Mouse (Mus musculus): ENCODE measurements around the gene Zfp579. TPM values are rescaled to one million over a fixed set of nuclear protein-coding genes. Genes with fewer than 3 reads are reported as not detected.
"Not testable (repeated sequence)": the region's sequence is repeated elsewhere in the genome, so short reads cannot be mapped to it uniquely, and the experiment has no call there.

The Zfp579 gene
- total and polyA plus RNA-seq, 3 experiments: 0.54 to 3.6 TPM; not detected in 1

DNA sequence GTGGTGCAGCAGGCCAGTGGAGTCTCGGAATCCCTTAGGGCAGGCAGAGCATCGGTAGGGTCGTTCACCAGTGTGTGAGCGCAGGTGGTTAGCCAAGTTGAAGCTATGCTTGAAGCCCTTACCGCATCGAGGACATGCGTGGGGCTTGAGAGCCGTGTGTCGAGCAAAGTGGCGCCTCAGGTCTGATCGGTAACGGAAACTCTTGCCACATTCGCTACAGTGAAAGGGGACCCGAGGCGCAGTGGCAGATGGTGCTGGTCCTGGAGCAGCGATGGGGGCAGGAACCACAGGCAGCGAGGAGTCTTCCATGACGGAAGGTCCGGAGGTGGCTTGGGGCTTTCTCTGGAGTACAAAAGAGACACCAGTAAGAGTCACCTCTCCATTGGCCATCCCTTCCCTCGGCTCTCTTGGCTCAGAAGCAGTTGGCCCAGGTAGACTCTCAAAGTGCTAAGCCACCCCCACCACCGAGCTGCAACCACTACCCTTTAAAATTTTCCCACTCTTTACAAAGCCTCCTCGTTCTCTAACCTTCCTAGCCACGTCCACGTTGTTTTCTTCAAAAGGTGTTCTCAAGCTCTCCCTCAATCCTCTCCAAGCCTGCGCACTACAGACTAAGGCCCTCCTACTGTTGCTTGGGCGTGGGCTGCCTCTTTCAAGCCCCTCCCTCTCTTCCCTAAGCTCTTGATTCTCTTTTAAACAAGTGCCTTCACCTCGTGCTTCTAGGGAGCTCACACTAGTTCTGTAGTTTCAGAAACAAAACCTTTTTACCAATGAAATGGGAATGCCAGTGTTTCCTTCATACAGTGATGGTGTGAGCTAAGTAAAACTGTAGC lies 16.9 kb upstream of the Zfp579 start:
- peaks cover 0 to 9% of the 10 kb centered on the region in 2 experiments; a peak in 3 of 4 replicates for H3K36me3 ChIP-seq (ENCODE audit: control insufficient read depth in 1 of 2, insufficient read depth in 2 of 2, low read length in 2 of 2)
- no peaks in the 10 kb centered on the region for H3K9me3 ChIP-seq (replicated peaks; ENCODE audit: insufficient read depth, low read length)
- no peak overlapping the region for H3K27ac ChIP-seq (ENCODE audit: control insufficient read depth, low read depth, low read length)
- peaks cover 2% of the 10 kb centered on the region for H3K79me2 ChIP-seq (ENCODE audit: control insufficient read depth, insufficient read depth, low read length, poor library complexity)
- TF ChIP-seq SIN3A (IDR thresholded peaks at IDR 0.05; ENCODE audit: low read length) (no peak), GABPA (IDR thresholded peaks at IDR 0.05; ENCODE audit: low read depth, low read length) (no peak), UBTF (IDR thresholded peaks at IDR 0.05; ENCODE audit: borderline replicate concordance, insufficient read depth, low read depth, low read length) (no peak), GATA1 (IDR thresholded peaks at IDR 0.05; ENCODE audit: low read depth, low read length) (no peak), TBP (IDR thresholded peaks at IDR 0.05; ENCODE audit: low read depth, low read length) (no peak), USF2 (IDR thresholded peaks at IDR 0.05; ENCODE audit: borderline replicate concordance in 1 of 2, insufficient read depth in 1 of 2, low read depth in 1 of 2, low read length in 2 of 2) (no peak), TCF12 (IDR thresholded peaks at IDR 0.05; ENCODE audit: low read depth, low read length) (no peak), JUND (IDR thresholded peaks at IDR 0.05; ENCODE audit: low read depth, low read length) (no peak), POLR2A (IDR thresholded peaks at IDR 0.05; ENCODE audit: control insufficient read depth in 1 of 2, insufficient read depth in 1 of 2, low read depth in 1 of 2, low read length in 2 of 2, poor library complexity in 1 of 2) (no peak), MAFK (IDR thresholded peaks at IDR 0.05; ENCODE audit: borderline replicate concordance, low read depth, low read length) (no peak), ZNF384 (IDR thresholded peaks at IDR 0.05; ENCODE audit: low read depth, low read length) (no peak), ZMIZ1 (IDR thresholded peaks at IDR 0.05; ENCODE audit: low read depth, low read length) (no peak)
- H3K4me1 ChIP-seq (ENCODE audit: control insufficient read depth in 1 of 2, insufficient read depth in 2 of 2, low read length in 2 of 2): peaks cover 2 to 4% of the 10 kb centered on the region in 2 experiments; a peak in 3 of 4 replicates
- H3K4me3 ChIP-seq (ENCODE audit: control insufficient read depth in 1 of 2, insufficient read depth in 1 of 2, low read depth in 2 of 2, low read length in 2 of 2): no peak overlapping the region
- H3K27me3 ChIP-seq (ENCODE audit: control insufficient read depth in 1 of 2, insufficient read depth in 2 of 2, low read length in 2 of 2): no peaks in the 10 kb centered on the region
- H3K9ac ChIP-seq (ENCODE audit: control insufficient read depth, low read depth, low read length, poor library complexity, severe bottlenecking): no peak overlapping the region
- no peak for DNase-seq (ENCODE audit: low read depth, low spot score)

- Histone ChIP-seq H3K4me1 (ENCODE audit: control insufficient read depth in 1 of 2, insufficient read depth in 2 of 2, low read length in 2 of 2) (no peaks in the 10 kb centered on the region; a peak in 1 of 4 replicates), H3K4me3 (ENCODE audit: control insufficient read depth in 1 of 2, insufficient read depth in 1 of 2, low read depth in 2 of 2, low read length in 2 of 2) (no peak overlapping the region), H3K79me2 (ENCODE audit: control insufficient read depth, insufficient read depth, low read length, poor library complexity) (no peaks in the 10 kb centered on the region), H3K27ac (ENCODE audit: control insufficient read depth, low read depth, low read length) (no peak overlapping the region), H3K27me3 (ENCODE audit: control insufficient read depth in 1 of 2, insufficient read depth in 2 of 2, low read length in 2 of 2) (no peaks in the 10 kb centered on the region), H3K36me3 (ENCODE audit: control insufficient read depth in 1 of 2, insufficient read depth in 2 of 2, low read length in 2 of 2) (peaks cover 0 to under 1% of the 10 kb centered on the region in 2 experiments; a peak in 3 of 4 replicates), H3K9ac (ENCODE audit: control insufficient read depth, low read depth, low read length, poor library complexity, severe bottlenecking) (no peak overlapping the region), H3K9me3 (replicated peaks; ENCODE audit: insufficient read depth, low read length) (no peaks in the 10 kb centered on the region)
- peak in 1 of 3 experiments; percentile 20; a peak in 2 of 6 replicates for TF ChIP-seq CTCF (IDR thresholded peaks at IDR 0.05 in 2 of 3, conservative IDR thresholded peaks at IDR 0.05 in 1 of 3; ENCODE audit: control insufficient read depth in 1 of 3, insufficient read depth in 1 of 3, low read depth in 2 of 3, low read length in 3 of 3, poor library complexity in 1 of 3, severe bottlenecking in 1 of 3)
- no peak for TF ChIP-seq NELFE (IDR thresholded peaks at IDR 0.05; ENCODE audit: low read depth, low read length)
- no peak for DNase-seq (ENCODE audit: low read depth, low spot score)
These were observed 12.3 kb upstream of the Zfp579 start for GRCm38 (mm10) chr7:5008229-5008628.

GRCm38 (mm10) chr7:5002876-5003275 lies 6.9 kb upstream of the Zfp579 start:
- H3K27me3 ChIP-seq (ENCODE audit: control insufficient read depth in 1 of 2, insufficient read depth in 2 of 2, low read length in 2 of 2); H3K79me2 ChIP-seq (ENCODE audit: control insufficient read depth, insufficient read depth, low read length, poor library complexity); H3K9ac ChIP-seq (ENCODE audit: control insufficient read depth, low read depth, low read length, poor library complexity, severe bottlenecking); H3K4me3 ChIP-seq (ENCODE audit: control insufficient read depth in 1 of 2, insufficient read depth in 1 of 2, low read depth in 2 of 2, low read length in 2 of 2); H3K27ac ChIP-seq (ENCODE audit: control insufficient read depth, low read depth, low read length); H3K36me3 ChIP-seq (ENCODE audit: control insufficient read depth in 1 of 2, insufficient read depth in 2 of 2, low read length in 2 of 2); DNase-seq (ENCODE audit: low read depth, low spot score); H3K4me1 ChIP-seq (ENCODE audit: control insufficient read depth in 1 of 2, insufficient read depth in 2 of 2, low read length in 2 of 2); H3K9me3 ChIP-seq (replicated peaks; ENCODE audit: insufficient read depth, low read length): not testable (repeated sequence)

Measured in MEL (cell line).